Mouse (Mus musculus) granulocyte monocyte progenitor cell, adult 5-6 weeks (primary cell): ENCODE measurements at regions not wholly inside any gene's neighbourhood (a gene's known extent, or its start where the extent isn't known, plus 50 kb on each side); places are given as distances from the start of the nearest gene placed in this dataset.

Experiments used
- ATAC-seq: replicated peaks from 2 replicates; pipeline ENCODE4 v1.8.0; 2016; ENCODE audit warnings: mild to moderate bottlenecking, moderate TSS enrichment, inconsistent platforms; ENCODE audit not compliant: poor library complexity, severe bottlenecking

DNA sequence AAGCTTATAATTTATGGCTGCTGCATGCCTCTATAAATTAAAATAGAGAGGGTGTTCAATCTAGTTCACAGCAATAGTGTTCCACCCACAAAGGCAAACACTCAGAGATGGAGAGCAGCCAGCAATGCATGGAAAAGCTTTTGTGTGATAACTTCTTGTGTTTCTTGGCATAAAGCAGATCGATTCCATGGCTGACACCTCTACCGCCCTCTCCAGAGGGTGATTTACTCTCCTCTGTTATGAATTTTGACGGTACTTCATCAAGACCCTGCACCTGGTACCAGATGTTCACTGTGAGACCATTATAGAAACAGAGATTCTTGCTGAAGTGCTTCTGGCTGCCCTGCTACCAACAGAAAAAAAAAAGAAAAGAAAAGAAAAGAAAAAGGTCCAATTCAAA is 54.1 kb upstream of the Btc start:
- no peak for ATAC-seq

DNA sequence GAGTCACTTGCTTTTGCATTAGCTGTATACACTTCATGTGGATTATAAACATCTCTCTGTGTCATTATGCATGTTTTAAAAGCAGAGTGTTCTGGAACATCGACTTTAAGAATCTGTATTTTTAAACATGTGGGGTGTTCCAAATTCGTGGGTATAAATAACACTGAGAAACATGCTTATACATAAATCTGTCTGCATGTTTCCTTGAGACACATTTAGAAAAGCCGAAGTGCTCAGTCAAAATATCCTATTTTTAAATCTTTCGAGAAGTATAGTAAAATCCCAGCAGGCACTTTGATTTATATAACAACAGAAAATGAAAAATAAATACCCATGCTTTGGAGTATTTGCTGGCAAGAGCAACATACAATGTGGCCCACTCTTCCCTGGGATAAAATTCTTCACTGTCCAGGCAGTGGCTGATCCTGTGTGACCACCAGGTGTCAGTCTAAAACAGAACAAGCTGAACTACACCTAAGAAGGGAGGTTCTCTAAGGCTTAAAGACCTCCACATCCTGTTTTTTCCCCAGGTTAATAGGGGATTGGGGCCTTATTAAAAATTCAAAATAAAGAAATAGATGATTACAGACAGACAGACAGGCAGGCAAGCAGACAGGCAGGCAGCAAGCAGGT is 52.4 kb upstream of the Parm1 start:
- ATAC-seq = peak; percentile 55; the same call in 1 of the 2 replicates
